Mouse (Mus musculus) heart, embryonic 16.5 days (tissue): ENCODE measurements at regions not wholly inside any gene's neighbourhood (a gene's known extent, or its start where the extent isn't known, plus 50 kb on each side); places are given as distances from the start of the nearest gene placed in this dataset.

Experiments used
- ATAC-seq: fragments of 200-750 bp; cut with Nextera tagmentation; replicated peaks from 2 replicates; pipeline ENCODE4 v1.8.0; 2017; ENCODE audit warnings: moderate number of reproducible peaks; ENCODE audit not compliant: insufficient read depth, low FRiP score; ENCODE audit errors: extremely low read depth
- H3K27ac ChIP-seq: fragments of 300-500 bp; sonication (generic); 2 replicates; pipeline ENCODE4 v1.5.1; 2014; ENCODE audit warnings: mild to moderate bottlenecking, low read length, control low read depth, moderate library complexity
- H3K27me3 ChIP-seq: fragments of 300-500 bp; sonication (generic); 2 replicates; pipeline ENCODE4 v1.6.1; 2014; ENCODE audit warnings: low read length, mixed read lengths; ENCODE audit not compliant: control insufficient read depth, insufficient read depth
- H3K36me3 ChIP-seq: fragments of 300-500 bp; sonication (generic); 2 replicates; pipeline ENCODE4 v1.6.1; 2014; ENCODE audit not compliant: control insufficient read depth, insufficient read depth
- H3K4me1 ChIP-seq: fragments of 300-500 bp; sonication (generic); 2 replicates; pipeline ENCODE4 v1.6.1; 2014; ENCODE audit warnings: low read length, mixed read lengths; ENCODE audit not compliant: control insufficient read depth, insufficient read depth
- H3K4me2 ChIP-seq: fragments of 300-500 bp; sonication (generic); 2 replicates; pipeline ENCODE4 v1.6.1; 2014; ENCODE audit warnings: low read depth, mild to moderate bottlenecking, control low read depth, low read length
- H3K4me3 ChIP-seq: fragments of 300-500 bp; sonication (generic); 2 replicates; pipeline ENCODE4 v1.5.1; 2014; ENCODE audit warnings: mild to moderate bottlenecking, control low read depth, low read length
- H3K9ac ChIP-seq: fragments of 300-500 bp; sonication (generic); 2 replicates; pipeline ENCODE4 v1.6.1; 2014; ENCODE audit warnings: low read length, control low read depth
- H3K9me3 ChIP-seq: fragments of 300-500 bp; sonication (generic); replicated peaks from 2 replicates; pipeline ENCODE4 v1.6.1; 2016; ENCODE audit warnings: low read length; ENCODE audit not compliant: control insufficient read depth
- WGBS: fragments of 180-500 bp; shearing (Covaris S2); extraction: QIAGEN DNeasy Blood & Tissue Kit; methylation state at CpG from one replicate; pipeline ENCODE4 v1.1.7; 2014; 5-methylcytosine and 5-hydroxymethylcytosine counted together

GRCm38 (mm10) chr11:63671816-63672215 is 250.3 kb downstream of the Hs3st3b1 start:
- Histone ChIP-seq H3K27ac (no peak overlapping the region), H3K9me3 (0 out of 2 replicates have a peak, but pooled peaks cover 2% of the 10 kb centered on the region), H3K9ac (no peak overlapping the region), H3K36me3 (no peaks in the 10 kb centered on the region), H3K4me1 (no peaks in the 10 kb centered on the region), H3K4me3 (no peak overlapping the region), H3K27me3 (peaks cover 4% of the 10 kb centered on the region; the same call in 1 of the 2 replicates), H3K4me2 (no peak overlapping the region)
- 40% methylated on average over 2 of the region's 2 CpGs for WGBS
- no peak for ATAC-seq

GRCm38 (mm10) chr11:63677921-63678320 is 244.2 kb downstream of the Hs3st3b1 start:
- Histone ChIP-seq H3K9ac (no peak overlapping the region), H3K27me3 (peaks cover 4% of the 10 kb centered on the region; the same call in 1 of the 2 replicates), H3K27ac (no peak overlapping the region), H3K36me3 (no peaks in the 10 kb centered on the region), H3K4me3 (no peak overlapping the region), H3K9me3 (0 out of 2 replicates have a peak, but pooled peaks cover 2% of the 10 kb centered on the region), H3K4me1 (no peaks in the 10 kb centered on the region), H3K4me2 (no peak overlapping the region)
- ATAC-seq = no peak
- WGBS = 75% methylated on average over 11 of the region's 11 CpGs

GRCm38 (mm10) chr11:63678382-63678905 is 243.6 kb downstream of the Hs3st3b1 start:
- Histone ChIP-seq H3K36me3 (no peaks in the 10 kb centered on the region), H3K9me3 (0 out of 2 replicates have a peak, but pooled peaks cover 2% of the 10 kb centered on the region), H3K9ac (no peak overlapping the region), H3K4me2 (no peak overlapping the region), H3K27me3 (peaks cover 4% of the 10 kb centered on the region; the same call in 1 of the 2 replicates), H3K4me3 (no peak overlapping the region), H3K27ac (no peak overlapping the region), H3K4me1 (no peaks in the 10 kb centered on the region)
- no peak for ATAC-seq
- WGBS = 88% methylated on average over 17 of the region's 17 CpGs

- Histone ChIP-seq H3K36me3 (no peaks in the 10 kb centered on the region), H3K4me2 (no peak overlapping the region), H3K4me3 (no peak overlapping the region), H3K9me3 (0 out of 2 replicates have a peak, but pooled peaks cover 2% of the 10 kb centered on the region), H3K27me3 (peaks cover 4% of the 10 kb centered on the region; the same call in 1 of the 2 replicates), H3K4me1 (no peaks in the 10 kb centered on the region), H3K9ac (no peak overlapping the region), H3K27ac (no peak overlapping the region)
- WGBS = 68% methylated on average over 4 of the region's 4 CpGs
- no peak for ATAC-seq
These were observed 242.6 kb downstream of the Hs3st3b1 start for GRCm38 (mm10) chr11:63679491-63679890.

GRCm38 (mm10) chr11:63684228-63684980 is 237.7 kb downstream of the Hs3st3b1 start:
- H3K27ac ChIP-seq = no peak overlapping the region
- H3K36me3 ChIP-seq = no peaks in the 10 kb centered on the region
- no peaks in the 10 kb centered on the region for H3K9me3 ChIP-seq
- ATAC-seq = no peak
- H3K9ac ChIP-seq = no peak overlapping the region
- 45% methylated on average over 11 of the region's 11 CpGs for WGBS
- H3K4me2 ChIP-seq = no peak overlapping the region
- no peaks in the 10 kb centered on the region for H3K4me1 ChIP-seq
- H3K4me3 ChIP-seq = no peak overlapping the region
- H3K27me3 ChIP-seq = no peaks in the 10 kb centered on the region

GRCm38 (mm10) chr11:63691041-63691440 is 231.0 kb downstream of the Hs3st3b1 start:
- H3K9me3 ChIP-seq = no peaks in the 10 kb centered on the region; the same call in 1 of the 2 replicates
- no peaks in the 10 kb centered on the region for H3K36me3 ChIP-seq
- no peak for ATAC-seq
- no peak overlapping the region for H3K9ac ChIP-seq
- H3K27ac ChIP-seq = no peak overlapping the region
- no peak overlapping the region for H3K4me3 ChIP-seq
- H3K4me1 ChIP-seq = no peaks in the 10 kb centered on the region
- H3K4me2 ChIP-seq = no peak overlapping the region
- 52% methylated on average over 4 of the region's 4 CpGs for WGBS
- H3K27me3 ChIP-seq = no peaks in the 10 kb centered on the region

- no peaks in the 10 kb centered on the region for H3K27me3 ChIP-seq
- H3K9ac ChIP-seq = no peak overlapping the region
- H3K9me3 ChIP-seq = no peaks in the 10 kb centered on the region
- H3K27ac ChIP-seq = no peak overlapping the region
- ATAC-seq = no peak
- H3K4me3 ChIP-seq = no peak overlapping the region
- H3K36me3 ChIP-seq = no peaks in the 10 kb centered on the region
- H3K4me2 ChIP-seq = no peak overlapping the region
- WGBS = 77% methylated on average over 12 of the region's 12 CpGs
- peaks cover 10% of the 10 kb centered on the region for H3K4me1 ChIP-seq
These were observed 217.0 kb downstream of the Hs3st3b1 start for GRCm38 (mm10) chr11:63704995-63705580.

- Histone ChIP-seq H3K27me3 (no peaks in the 10 kb centered on the region), H3K27ac (no peak overlapping the region), H3K36me3 (no peaks in the 10 kb centered on the region), H3K4me2 (no peak overlapping the region), H3K9ac (no peak overlapping the region), H3K4me3 (no peak overlapping the region), H3K4me1 (peaks cover 10% of the 10 kb centered on the region), H3K9me3 (no peaks in the 10 kb centered on the region)
- 78% methylated on average over 8 of the region's 8 CpGs for WGBS
- ATAC-seq = no peak
These were observed 216.0 kb downstream of the Hs3st3b1 start for GRCm38 (mm10) chr11:63706057-63706456.

GRCm38 (mm10) chr11:63707093-63707492 is 215.0 kb downstream of the Hs3st3b1 start:
- peaks cover 10% of the 10 kb centered on the region for H3K4me1 ChIP-seq
- no peaks in the 10 kb centered on the region for H3K36me3 ChIP-seq
- no peaks in the 10 kb centered on the region for H3K27me3 ChIP-seq
- 64% methylated on average over 5 of the region's 5 CpGs for WGBS
- ATAC-seq = no peak
- H3K4me2 ChIP-seq = no peak overlapping the region
- no peaks in the 10 kb centered on the region for H3K9me3 ChIP-seq
- H3K4me3 ChIP-seq = no peak overlapping the region
- H3K9ac ChIP-seq = no peak overlapping the region
- H3K27ac ChIP-seq = no peak overlapping the region
